Mouse (Mus musculus): ENCODE results near the gene Pxylp1.

GRCm38 (mm10) chr9:96837781-96838420, 54.6 kb downstream of the Pxylp1 start:
- TF ChIP-seq CTCF (IDR thresholded peaks at IDR 0.05; ENCODE audit: low read depth, low read length): no peak
- no peak for TF ChIP-seq GATA1 (IDR thresholded peaks at IDR 0.05; ENCODE audit: borderline replicate concordance, low read length)
- TF ChIP-seq TAL1 (conservative IDR thresholded peaks at IDR 0.05; ENCODE audit: low read depth, low read length): no peak
- TF ChIP-seq POLR2AphosphoS5 (IDR thresholded peaks at IDR 0.05; ENCODE audit: insufficient replicate concordance, low read depth, low read length): no peak
- TF ChIP-seq GATA2 (IDR thresholded peaks at IDR 0.05; ENCODE audit: borderline replicate concordance, low read depth, low read length): no peak

All from G1E (cell line).